ENCODE assay signal across 8 mouse cellular contexts in genomic region chr11:100959464-100959810, GRCm38 (mm10). TPM values are rescaled to one million over a fixed set of nuclear protein-coding genes. Genes with fewer than 3 reads are reported as not detected.
DNase-seq lines count a peak whose midpoint lies in the region; ATAC-seq and TF ChIP-seq lines count a peak whose summit lies in the region.

No protein-coding gene starts in this region.

- DNase-seq in forebrain, embryonic 10.5 days (ENCODE audit: extremely low spot score, low spot score) = peak; percentile 47
- DNase-seq in forebrain, embryonic 11.5 days (ENCODE audit: low spot score) = peak; percentile 79
- DNase-seq in hindbrain, embryonic 11.5 days (ENCODE audit: low spot score) = peak; percentile 80
- peak; percentile 10 to 44 for DNase-seq in left cerebral cortex, postnatal 36 days (ENCODE audit: low spot score in 2 of 2)
- peak; percentile 35 to 60 for DNase-seq in spleen, postnatal 36 days (ENCODE audit: low spot score in 2 of 2)

- H3K4me2 ChIP-seq in forebrain, embryonic 16.5 days (ENCODE audit: low read length) = no peak overlapping the region; the same call in 1 of the 2 replicates
- peak overlapping the region; percentile 39; the same call in 1 of the 2 replicates for H3K4me2 ChIP-seq in forebrain, embryonic 11.5 days (ENCODE audit: low read depth, low read length, severe bottlenecking)
- peak overlapping the region; percentile 39; the same call in 1 of the 2 replicates for H3K4me2 ChIP-seq in hindbrain, embryonic 11.5 days (replicated peaks; ENCODE audit: low read depth, low read length)

- peak overlapping the region; percentile 42 for H3K4me3 ChIP-seq in forebrain, embryonic 10.5 days
- H3K4me3 ChIP-seq in forebrain, embryonic 16.5 days (replicated peaks; ENCODE audit: low read length) = no peak overlapping the region
- no peak overlapping the region for H3K4me3 ChIP-seq in bone marrow, adult 2 months (replicated peaks; ENCODE audit: control insufficient read depth, low read depth, low read length)
- H3K4me3 ChIP-seq in forebrain, embryonic 11.5 days (ENCODE audit: low read depth, low read length) = peak overlapping the region; percentile 14; the same call in 1 of the 2 replicates
- H3K4me3 ChIP-seq in hindbrain, embryonic 11.5 days (ENCODE audit: low read depth, low read length) = peak overlapping the region; percentile 18; the same call in 1 of the 2 replicates

- WGBS in forebrain, embryonic 10.5 days = 6% methylated on average over 14 of the region's 14 CpGs
- 3% methylated on average over 14 of the region's 14 CpGs for WGBS in forebrain, embryonic 16.5 days
- 11% methylated on average over 14 of the region's 14 CpGs for WGBS in bone marrow, adult 2 months
- WGBS in forebrain, embryonic 11.5 days = 5% methylated on average over 14 of the region's 14 CpGs
- 3% methylated on average over 14 of the region's 14 CpGs for WGBS in hindbrain, embryonic 11.5 days

- H3K9ac ChIP-seq in forebrain, embryonic 16.5 days (replicated peaks; ENCODE audit: low read depth, low read length) = no peak overlapping the region
- no peak overlapping the region for H3K9ac ChIP-seq in forebrain, embryonic 11.5 days (ENCODE audit: low read length)
- H3K9ac ChIP-seq in hindbrain, embryonic 11.5 days (ENCODE audit: low read depth, low read length) = no peak overlapping the region

- no peaks in the 10 kb centered on the region for H3K36me3 ChIP-seq in forebrain, embryonic 10.5 days (replicated peaks)
- H3K36me3 ChIP-seq in forebrain, embryonic 16.5 days (ENCODE audit: control insufficient read depth, insufficient read depth) = no peaks in the 10 kb centered on the region
- H3K36me3 ChIP-seq in forebrain, embryonic 11.5 days (ENCODE audit: control insufficient read depth, insufficient read depth, low read length) = no peaks in the 10 kb centered on the region
- no peaks in the 10 kb centered on the region for H3K36me3 ChIP-seq in hindbrain, embryonic 11.5 days (ENCODE audit: control insufficient read depth, insufficient read depth, low read length)

- peaks cover 18% of the 10 kb centered on the region for H3K4me1 ChIP-seq in forebrain, embryonic 10.5 days
- H3K4me1 ChIP-seq in forebrain, embryonic 16.5 days (replicated peaks; ENCODE audit: control insufficient read depth, insufficient read depth, low read length) = peaks cover 12% of the 10 kb centered on the region
- H3K4me1 ChIP-seq in bone marrow, adult 2 months (ENCODE audit: control insufficient read depth, insufficient read depth, low read length) = no peaks in the 10 kb centered on the region; the same call in 1 of the 2 replicates
- peaks cover 9% of the 10 kb centered on the region; the same call in 1 of the 2 replicates for H3K4me1 ChIP-seq in forebrain, embryonic 11.5 days (replicated peaks; ENCODE audit: control insufficient read depth, insufficient read depth, low read length)
- H3K4me1 ChIP-seq in hindbrain, embryonic 11.5 days (replicated peaks; ENCODE audit: control insufficient read depth, insufficient read depth, low read length) = peaks cover 8% of the 10 kb centered on the region; the same call in 1 of the 2 replicates

- ATAC-seq in forebrain, embryonic 16.5 days = no peak
- ATAC-seq in forebrain, embryonic 11.5 days (replicated peaks; ENCODE audit: low FRiP score) = no peak
- no peak for ATAC-seq in hindbrain, embryonic 11.5 days (ENCODE audit: low FRiP score)
- ATAC-seq in megakaryocyte progenitor cell, adult 5-6 weeks (replicated peaks; ENCODE audit: poor library complexity) = peak; percentile 59; the same call in 1 of the 2 replicates

- H3K27me3 ChIP-seq in forebrain, embryonic 10.5 days (ENCODE audit: poor library complexity, severe bottlenecking) = peaks cover 64% of the 10 kb centered on the region
- H3K27me3 ChIP-seq in forebrain, embryonic 16.5 days (replicated peaks; ENCODE audit: control insufficient read depth, insufficient read depth, low read length) = peaks cover 26% of the 10 kb centered on the region
- peaks cover 25% of the 10 kb centered on the region for H3K27me3 ChIP-seq in forebrain, embryonic 11.5 days (ENCODE audit: control insufficient read depth, insufficient read depth, low read length)
- peaks cover 26% of the 10 kb centered on the region for H3K27me3 ChIP-seq in hindbrain, embryonic 11.5 days (ENCODE audit: control insufficient read depth, insufficient read depth, low read length)

- intact Hi-C loops in left cerebral cortex, postnatal 36 days (cut with DNase I) = loop anchor here (5.0 kb wide), 1 partner anchor 197 kb away; the partner anchor contains the start of gene Hcrt

- no peak overlapping the region for H3K27ac ChIP-seq in forebrain, embryonic 10.5 days
- H3K27ac ChIP-seq in forebrain, embryonic 16.5 days (ENCODE audit: low read length) = no peak overlapping the region
- no peak overlapping the region for H3K27ac ChIP-seq in bone marrow, adult 2 months (ENCODE audit: control insufficient read depth, insufficient read depth, low read depth, low read length, poor library complexity)
- H3K27ac ChIP-seq in forebrain, embryonic 11.5 days (ENCODE audit: low read depth, low read length) = no peak overlapping the region
- H3K27ac ChIP-seq in hindbrain, embryonic 11.5 days (ENCODE audit: low read depth, low read length) = no peak overlapping the region

- TF ChIP-seq CTCF in bone marrow, adult 2 months (IDR thresholded peaks at IDR 0.05; ENCODE audit: control insufficient read depth, insufficient read depth, low read length) = peak; percentile 50; the same call in 1 of the 2 replicates

- no peaks in the 10 kb centered on the region for H3K9me3 ChIP-seq in forebrain, embryonic 10.5 days
- H3K9me3 ChIP-seq in forebrain, embryonic 16.5 days (ENCODE audit: control insufficient read depth, low read length) = no peaks in the 10 kb centered on the region
- H3K9me3 ChIP-seq in forebrain, embryonic 11.5 days (ENCODE audit: control insufficient read depth, low read length) = no peaks in the 10 kb centered on the region
- no peaks in the 10 kb centered on the region for H3K9me3 ChIP-seq in hindbrain, embryonic 11.5 days (ENCODE audit: control insufficient read depth, low read length)

- TF ChIP-seq POLR2A in bone marrow, adult 2 months (IDR thresholded peaks at IDR 0.05; ENCODE audit: borderline replicate concordance, control insufficient read depth, low read depth, low read length) = no peak

RNA-seq across cellular contexts. Expression of gene Cavin1, which starts 11.2 kb away (rescaled TPM):
- polyA plus RNA-seq in forebrain, embryonic 10.5 days (2016; fragmentation: Nextera tagmentation; extraction: Ambion mirVana) = 16.1 and 16.6 TPM in 2 replicates
- polyA plus RNA-seq in forebrain, embryonic 16.5 days (2015; fragmentation: Nextera tagmentation; extraction: Ambion mirVana) = 33.6 and 45.4 TPM in 2 replicates
- 54.2 and 71.2 TPM in 2 replicates for polyA plus RNA-seq in bone marrow, adult 2 months (2011; ENCODE audit: insufficient read depth, insufficient read length, low replicate concordance, missing spikeins)
- polyA plus RNA-seq in forebrain, embryonic 11.5 days (2014; fragmentation: Nextera tagmentation; extraction: Ambion mirVana) = 11.8 and 14.2 TPM in 2 replicates
- 11.9 and 13.2 TPM in 2 replicates for polyA plus RNA-seq in hindbrain, embryonic 11.5 days (2014; fragmentation: Nextera tagmentation; extraction: Ambion mirVana)
- 10 to 100 TPM; 17.4 to 20.4 TPM for total RNA-seq in left cerebral cortex, postnatal 36 days (2021)
- 0.51 and 1.7 TPM in 2 replicates for total RNA-seq in megakaryocyte progenitor cell, adult 5-6 weeks (2015)
- 1.4 and 2.5 TPM in 2 replicates for total RNA-seq in megakaryocyte progenitor cell, adult 5-6 weeks (2017)

RNA-seq across cellular contexts. Expression of gene Stat3, which starts 20.1 kb away (rescaled TPM):
- 15.0 and 15.6 TPM in 2 replicates for polyA plus RNA-seq in forebrain, embryonic 10.5 days (2016; fragmentation: Nextera tagmentation; extraction: Ambion mirVana)
- 30.6 and 31.5 TPM in 2 replicates for polyA plus RNA-seq in forebrain, embryonic 16.5 days (2015; fragmentation: Nextera tagmentation; extraction: Ambion mirVana)
- polyA plus RNA-seq in bone marrow, adult 2 months (2011; ENCODE audit: insufficient read depth, insufficient read length, low replicate concordance, missing spikeins) = 21.4 and 60.0 TPM in 2 replicates
- polyA plus RNA-seq in forebrain, embryonic 11.5 days (2014; fragmentation: Nextera tagmentation; extraction: Ambion mirVana) = 26.2 and 27.8 TPM in 2 replicates
- polyA plus RNA-seq in hindbrain, embryonic 11.5 days (2014; fragmentation: Nextera tagmentation; extraction: Ambion mirVana) = 25.6 and 33.3 TPM in 2 replicates
- total RNA-seq in left cerebral cortex, postnatal 36 days (2021) = 10 to 100 TPM; 29.6 to 44.7 TPM
- total RNA-seq in megakaryocyte progenitor cell, adult 5-6 weeks (2015) = 38.3 and 38.6 TPM in 2 replicates
- total RNA-seq in megakaryocyte progenitor cell, adult 5-6 weeks (2017) = 78.6 and 85.3 TPM in 2 replicates

RNA-seq across cellular contexts. Expression of gene Atp6v0a1, which starts 49.8 kb away (rescaled TPM):
- polyA plus RNA-seq in forebrain, embryonic 10.5 days (2016; fragmentation: Nextera tagmentation; extraction: Ambion mirVana) = 34.5 and 36.9 TPM in 2 replicates
- polyA plus RNA-seq in forebrain, embryonic 16.5 days (2015; fragmentation: Nextera tagmentation; extraction: Ambion mirVana) = 90.6 and 111 TPM in 2 replicates
- 44.9 and 61.5 TPM in 2 replicates for polyA plus RNA-seq in bone marrow, adult 2 months (2011; ENCODE audit: insufficient read depth, insufficient read length, low replicate concordance, missing spikeins)
- polyA plus RNA-seq in forebrain, embryonic 11.5 days (2014; fragmentation: Nextera tagmentation; extraction: Ambion mirVana) = 44.7 and 47.0 TPM in 2 replicates
- 48.5 and 49.3 TPM in 2 replicates for polyA plus RNA-seq in hindbrain, embryonic 11.5 days (2014; fragmentation: Nextera tagmentation; extraction: Ambion mirVana)
- 100 to 1,000 TPM; 439 to 446 TPM for total RNA-seq in left cerebral cortex, postnatal 36 days (2021)
- total RNA-seq in megakaryocyte progenitor cell, adult 5-6 weeks (2015) = 21.4 and 35.3 TPM in 2 replicates
- 38.1 and 50.1 TPM in 2 replicates for total RNA-seq in megakaryocyte progenitor cell, adult 5-6 weeks (2017)

Comparison
In these comparisons a context has a peak if more than half of its experiments do, and no peak if none do; other contexts are left out.
1. H3K4me3 ChIP-seq: peak in forebrain, embryonic 10.5 days (single experiment), forebrain, embryonic 11.5 days (single experiment) and hindbrain, embryonic 11.5 days (single experiment); none in forebrain, embryonic 16.5 days (single experiment) and bone marrow, adult 2 months (single experiment).
2. DNase-seq: peak in every context shown above with its lines; median percentile 80 in hindbrain, embryonic 11.5 days; 79 in forebrain, embryonic 11.5 days; 48 in spleen, postnatal 36 days; 47 in forebrain, embryonic 10.5 days; 27 in left cerebral cortex, postnatal 36 days.